Mouse (Mus musculus) cortical plate, adult 2 months (tissue): ENCODE measurements around the gene Exph5.

Source experiments
- CTCF ChIP-seq: fragments of 200-500 bp; IDR thresholded peaks from 2 replicates; pipeline ENCODE4 v1.5.1; 2011; ENCODE audit warnings: mild to moderate bottlenecking, control low read depth, low read length; ENCODE audit not compliant: insufficient read depth; ENCODE audit errors: extremely low read depth
- POLR2A ChIP-seq: fragments of 200-500 bp; IDR thresholded peaks from 2 replicates; pipeline ENCODE4 v1.6.1; 2011; ENCODE audit warnings: mild to moderate bottlenecking, low read length, control low read depth; ENCODE audit not compliant: insufficient read depth; ENCODE audit errors: extremely low read depth

- no peak for TF ChIP-seq CTCF
- TF ChIP-seq POLR2A: no peak
These were observed 107.1 kb downstream of the Exph5 start for GRCm38 (mm10) chr9:53408548-53408947.
